Mouse (Mus musculus): ENCODE data around the gene Odc1. TPM values are rescaled to one million over a fixed set of nuclear protein-coding genes. Genes with fewer than 3 reads are reported as not detected.

Odc1 gene
- 628 and 653 TPM in 2 replicates for polyA plus RNA-seq (2011; ENCODE audit: insufficient read depth, insufficient read length, low read depth, missing spikeins)

DNA sequence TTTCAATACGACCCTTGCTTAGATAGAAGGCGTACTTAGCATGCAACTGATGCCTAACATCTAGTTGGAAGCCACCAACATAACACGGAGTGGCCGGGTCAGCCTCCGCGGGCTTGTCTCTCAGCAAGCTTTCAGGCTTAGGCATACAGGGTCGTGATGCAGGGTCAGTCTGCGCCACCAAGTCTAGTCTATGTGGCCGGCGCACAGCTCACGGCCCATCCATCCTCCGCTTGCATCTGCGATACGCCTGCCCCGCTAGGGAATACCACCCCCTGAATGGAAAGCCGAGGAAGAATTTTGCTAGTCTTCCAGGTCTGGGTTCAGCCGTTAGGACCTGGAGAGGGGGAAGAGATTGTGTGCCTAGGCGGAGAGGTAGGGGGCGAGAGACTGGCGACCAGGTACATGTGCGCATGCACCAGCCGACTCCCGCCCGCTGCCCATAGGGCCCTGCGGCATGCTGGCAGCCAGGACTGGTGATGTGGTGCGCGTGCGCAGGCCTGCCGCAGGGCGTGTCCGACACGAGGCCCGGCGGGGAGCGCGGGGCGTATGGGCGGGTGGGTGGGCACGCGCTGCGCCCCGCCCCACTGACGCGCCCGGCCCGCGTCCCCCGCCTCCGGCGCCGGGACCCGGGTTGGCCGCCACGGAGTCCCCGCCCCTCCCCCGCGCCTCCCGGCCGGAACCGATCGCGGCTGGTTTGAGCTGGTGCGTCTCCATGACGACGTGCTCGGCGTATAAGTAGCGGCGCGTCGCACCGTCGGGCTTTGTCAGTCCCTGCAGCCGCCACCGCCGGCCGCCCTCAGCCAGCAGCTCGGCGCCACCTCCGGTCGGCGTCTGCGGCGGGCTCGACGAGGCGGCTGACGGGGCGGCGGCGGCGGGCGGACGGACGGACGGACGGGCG lies at the start of gene Odc1:
Gene Odc1, plus strand, starts transcription at position 586 of the 898 bp plus-strand sequence.
- H3K9me3 ChIP-seq (replicated peaks; ENCODE audit: control insufficient read depth, insufficient read depth, low read length, poor library complexity, severe bottlenecking), result no peaks in the 10 kb centered on the region
- H3K9ac ChIP-seq (ENCODE audit: low read depth, poor library complexity, severe bottlenecking), result peak within 1 kb of the TSS; percentile 94
- H3K4me3 ChIP-seq (ENCODE audit: low read depth, low read length), result peak within 1 kb of the TSS; percentile 94
- TF ChIP-seq EP300 (IDR thresholded peaks at IDR 0.05; ENCODE audit: insufficient read depth, low read depth, low read length), result peak; percentile 83
- TF ChIP-seq CTCF (IDR thresholded peaks at IDR 0.05; ENCODE audit: low read depth, low read length), result no peak
- TF ChIP-seq POLR2A (IDR thresholded peaks at IDR 0.05; ENCODE audit: insufficient read depth, low read length), result peak; percentile 61
- peak within 1 kb of the TSS; percentile 58 for H3K27ac ChIP-seq (ENCODE audit: insufficient read depth, low read length)
- H3K36me3 ChIP-seq (ENCODE audit: control insufficient read depth, insufficient read depth, low read length, poor library complexity, severe bottlenecking), result peaks cover 30% of the 10 kb centered on the region
- no peaks in the 10 kb centered on the region for H3K27me3 ChIP-seq (ENCODE audit: control insufficient read depth, insufficient read depth, low read length, poor library complexity, severe bottlenecking)
- H3K4me1 ChIP-seq (ENCODE audit: control insufficient read depth, insufficient read depth, low read length), result no peaks in the 10 kb centered on the region

DNA sequence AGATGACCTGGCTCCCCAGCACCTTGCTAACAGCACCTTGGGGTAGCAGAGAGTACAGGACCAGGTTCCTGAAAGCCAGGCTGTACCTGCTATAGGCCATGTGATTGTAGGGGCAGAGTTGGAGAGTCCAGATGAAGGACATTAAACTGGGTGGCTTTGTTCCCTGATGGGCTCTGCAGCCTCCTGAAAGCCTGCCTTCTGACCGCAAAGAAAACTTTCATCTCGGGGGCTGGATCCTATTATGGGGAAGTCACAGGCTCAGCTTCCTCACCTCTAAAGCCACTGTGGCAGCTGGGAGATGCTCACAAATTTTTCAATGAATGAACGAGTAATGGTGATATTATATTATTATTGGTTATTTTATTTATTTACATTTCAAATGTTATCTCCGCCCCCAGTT lies 49.8 kb upstream of the Odc1 start:
- Histone ChIP-seq H3K27ac (ENCODE audit: insufficient read depth, low read length) (no peak overlapping the region), H3K27me3 (ENCODE audit: control insufficient read depth, insufficient read depth, low read length, poor library complexity, severe bottlenecking) (no peaks in the 10 kb centered on the region), H3K4me1 (ENCODE audit: control insufficient read depth, insufficient read depth, low read length) (no peaks in the 10 kb centered on the region), H3K36me3 (ENCODE audit: control insufficient read depth, insufficient read depth, low read length, poor library complexity, severe bottlenecking) (no peaks in the 10 kb centered on the region), H3K9me3 (replicated peaks; ENCODE audit: control insufficient read depth, insufficient read depth, low read length, poor library complexity, severe bottlenecking) (no peaks in the 10 kb centered on the region), H3K4me3 (ENCODE audit: low read depth, low read length) (no peak overlapping the region), H3K9ac (ENCODE audit: low read depth, poor library complexity, severe bottlenecking) (no peak overlapping the region)
- TF ChIP-seq CTCF (IDR thresholded peaks at IDR 0.05; ENCODE audit: low read depth, low read length) (no peak), POLR2A (IDR thresholded peaks at IDR 0.05; ENCODE audit: insufficient read depth, low read length) (no peak), EP300 (IDR thresholded peaks at IDR 0.05; ENCODE audit: insufficient read depth, low read depth, low read length) (no peak)

DNA sequence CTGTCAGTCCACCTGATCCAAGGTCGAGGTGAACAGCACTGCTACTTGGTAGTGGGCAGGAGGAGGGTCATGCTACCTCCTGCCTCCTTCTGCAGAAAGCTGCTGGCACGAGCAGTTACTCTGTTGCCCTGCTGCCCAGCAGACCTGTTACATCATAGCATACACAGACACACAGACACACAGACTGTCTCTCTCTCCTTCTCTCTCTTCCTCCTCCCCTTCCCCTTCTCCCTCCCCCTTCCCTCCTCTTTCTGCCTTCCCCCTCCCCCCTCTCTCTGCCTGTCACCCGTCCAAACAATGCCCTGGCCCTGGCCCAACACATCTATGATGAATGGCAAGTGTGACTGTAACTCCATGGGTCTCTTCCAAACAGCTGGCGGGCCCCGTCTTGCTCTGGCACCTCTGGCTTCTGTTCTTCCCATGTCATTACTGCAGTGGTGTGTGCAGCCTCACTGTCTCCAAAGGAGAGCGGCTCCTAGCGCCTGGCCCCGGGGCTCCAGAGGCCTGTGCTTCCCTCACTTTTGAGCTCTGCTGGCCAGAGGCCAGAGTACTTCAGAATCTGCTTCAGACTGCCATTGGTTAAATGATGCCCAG lies 48.6 kb upstream of the Odc1 start:
- Histone ChIP-seq H3K27me3 (ENCODE audit: control insufficient read depth, insufficient read depth, low read length, poor library complexity, severe bottlenecking) (no peaks in the 10 kb centered on the region), H3K9ac (ENCODE audit: low read depth, poor library complexity, severe bottlenecking) (no peak overlapping the region), H3K9me3 (replicated peaks; ENCODE audit: control insufficient read depth, insufficient read depth, low read length, poor library complexity, severe bottlenecking) (no peaks in the 10 kb centered on the region), H3K4me1 (ENCODE audit: control insufficient read depth, insufficient read depth, low read length) (no peaks in the 10 kb centered on the region), H3K27ac (ENCODE audit: insufficient read depth, low read length) (no peak overlapping the region), H3K36me3 (ENCODE audit: control insufficient read depth, insufficient read depth, low read length, poor library complexity, severe bottlenecking) (no peaks in the 10 kb centered on the region), H3K4me3 (ENCODE audit: low read depth, low read length) (peak overlapping the region; percentile 8; the same call in 1 of the 2 replicates)
- TF ChIP-seq EP300 (IDR thresholded peaks at IDR 0.05; ENCODE audit: insufficient read depth, low read depth, low read length) (no peak), CTCF (IDR thresholded peaks at IDR 0.05; ENCODE audit: low read depth, low read length) (no peak), POLR2A (IDR thresholded peaks at IDR 0.05; ENCODE audit: insufficient read depth, low read length) (no peak)

- Histone ChIP-seq H3K9me3 (replicated peaks; ENCODE audit: control insufficient read depth, insufficient read depth, low read length, poor library complexity, severe bottlenecking) (0 out of 2 replicates have a peak, but pooled peaks cover 3% of the 10 kb centered on the region), H3K4me3 (ENCODE audit: low read depth, low read length) (no peak overlapping the region), H3K9ac (ENCODE audit: low read depth, poor library complexity, severe bottlenecking) (no peak overlapping the region), H3K27ac (ENCODE audit: insufficient read depth, low read length) (no peak overlapping the region), H3K4me1 (ENCODE audit: control insufficient read depth, insufficient read depth, low read length) (peaks cover 1% of the 10 kb centered on the region), H3K27me3 (ENCODE audit: control insufficient read depth, insufficient read depth, low read length, poor library complexity, severe bottlenecking) (no peaks in the 10 kb centered on the region), H3K36me3 (ENCODE audit: control insufficient read depth, insufficient read depth, low read length, poor library complexity, severe bottlenecking) (no peaks in the 10 kb centered on the region)
- TF ChIP-seq POLR2A (IDR thresholded peaks at IDR 0.05; ENCODE audit: insufficient read depth, low read length), result no peak
Observed at GRCm38 (mm10) chr12:17505620-17506074, 38.9 kb upstream of the Odc1 start.

DNA sequence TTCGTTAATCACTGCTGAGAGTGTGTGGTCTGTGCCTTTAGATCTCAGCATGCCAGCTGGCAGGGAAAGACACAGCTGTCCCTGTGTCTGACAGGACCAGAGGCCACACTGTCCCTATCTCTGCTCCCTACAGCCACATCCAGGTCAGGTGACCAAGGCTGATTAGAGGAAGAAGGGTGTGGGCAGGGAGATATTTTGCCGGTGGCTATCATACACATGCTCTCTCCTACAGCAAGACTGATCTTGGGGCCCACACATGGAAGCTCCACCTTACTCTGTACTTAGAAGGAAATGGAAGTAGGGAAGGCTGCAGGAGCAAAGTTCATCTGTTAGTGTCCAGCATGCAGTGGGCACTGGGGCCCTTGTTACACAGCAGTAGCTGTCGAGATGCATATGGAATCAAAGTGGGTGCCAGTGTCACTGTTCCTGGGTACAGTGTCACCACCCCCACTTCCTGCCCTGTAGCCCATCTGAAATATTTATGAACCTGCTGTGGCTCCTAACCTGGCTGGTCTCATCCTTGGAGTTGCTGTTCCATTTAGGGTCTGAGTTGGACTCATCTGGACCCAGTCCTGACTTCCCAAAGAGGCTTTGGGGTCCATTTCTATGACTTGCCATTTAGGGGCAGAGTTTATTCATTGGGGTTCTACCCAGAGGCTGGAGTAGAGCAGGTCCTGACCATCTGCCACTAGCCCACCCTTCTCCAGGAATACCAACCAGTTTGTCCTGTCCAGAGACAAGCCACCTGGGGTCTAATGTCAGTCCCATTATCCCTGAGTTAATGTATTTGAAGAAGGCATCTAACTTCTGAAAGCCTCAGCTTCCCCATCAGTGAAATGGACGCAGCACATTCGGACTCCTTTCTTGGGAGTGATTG lies 38.2 kb upstream of the Odc1 start:
- H3K36me3 ChIP-seq (ENCODE audit: control insufficient read depth, insufficient read depth, low read length, poor library complexity, severe bottlenecking), result no peaks in the 10 kb centered on the region
- no peak overlapping the region for H3K27ac ChIP-seq (ENCODE audit: insufficient read depth, low read length)
- H3K27me3 ChIP-seq (ENCODE audit: control insufficient read depth, insufficient read depth, low read length, poor library complexity, severe bottlenecking), result no peaks in the 10 kb centered on the region
- TF ChIP-seq POLR2A (IDR thresholded peaks at IDR 0.05; ENCODE audit: insufficient read depth, low read length), result no peak
- no peak for TF ChIP-seq EP300 (IDR thresholded peaks at IDR 0.05; ENCODE audit: insufficient read depth, low read depth, low read length)
- TF ChIP-seq CTCF (IDR thresholded peaks at IDR 0.05; ENCODE audit: low read depth, low read length), result no peak
- H3K4me1 ChIP-seq (ENCODE audit: control insufficient read depth, insufficient read depth, low read length), result peaks cover 2% of the 10 kb centered on the region
- H3K9ac ChIP-seq (ENCODE audit: low read depth, poor library complexity, severe bottlenecking), result no peak overlapping the region
- 0 out of 2 replicates have a peak, but pooled peaks cover 3% of the 10 kb centered on the region for H3K9me3 ChIP-seq (replicated peaks; ENCODE audit: control insufficient read depth, insufficient read depth, low read length, poor library complexity, severe bottlenecking)
- H3K4me3 ChIP-seq (ENCODE audit: low read depth, low read length), result no peak overlapping the region
